Mouse (Mus musculus) heart, postnatal 0 days (tissue): ENCODE measurements at regions not wholly inside any gene's neighbourhood (a gene's known extent, or its start where the extent isn't known, plus 50 kb on each side); places are given as distances from the start of the nearest gene placed in this dataset.

Source experiments
- CTCF ChIP-seq: IDR thresholded peaks from 2 replicates; pipeline ENCODE4 v1.5.1; 2016; ENCODE audit warnings: antibody characterized with exemption, control low read depth, low read depth
- EP300 ChIP-seq: IDR thresholded peaks from 2 replicates; pipeline ENCODE4 v1.6.1; 2016; ENCODE audit warnings: antibody characterized with exemption, low read depth

DNA sequence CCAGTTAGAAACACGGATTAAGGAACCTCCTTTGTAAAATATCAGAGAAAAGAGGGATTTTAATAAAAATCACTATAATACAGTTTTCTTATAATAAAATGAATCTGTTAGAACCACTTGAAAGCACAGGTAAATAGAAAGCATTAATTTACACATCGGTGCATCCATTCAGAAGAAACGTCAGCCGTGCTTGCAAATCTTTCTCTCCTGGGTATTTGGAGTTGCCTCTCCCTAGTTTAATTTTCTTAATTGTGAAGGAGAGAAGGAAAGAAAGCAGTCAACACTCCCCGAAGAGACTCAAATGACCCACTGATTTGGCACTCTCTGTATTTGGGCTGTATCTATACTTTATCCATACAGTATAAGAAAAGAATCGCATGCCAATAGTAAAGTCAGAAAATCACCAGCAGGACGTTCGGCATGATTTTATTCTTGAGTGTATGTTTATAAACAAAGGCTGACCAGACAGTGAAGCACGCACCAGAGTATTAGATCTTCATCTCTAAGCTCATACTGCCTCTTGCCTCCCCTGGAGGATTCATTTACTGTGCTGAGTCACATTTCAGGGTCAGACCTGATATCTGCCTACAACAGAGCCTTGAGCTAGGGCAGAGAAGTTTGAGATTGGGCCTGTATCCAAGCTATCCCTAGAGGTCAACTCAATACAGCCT lies 291.6 kb upstream of the Map3k7 start:
- TF ChIP-seq CTCF: no peak
- TF ChIP-seq EP300: no peak
